Mouse (Mus musculus) heart, adult 9 months (tissue): ENCODE data around the gene Clcn6.

ENCODE experiments used
- DNase-seq, 2 experiments: peaks; one replicate each; pipeline ENCODE4 v3.0.0; 2022; ENCODE audit warnings: low spot score in 2 of 2

The Clcn6 gene

GRCm38 (mm10) chr4:148040029-148040830 is 1.6 kb upstream of the Clcn6 start:
- DNase-seq = peak in 1 of 2 experiments; percentile 27

GRCm38 (mm10) chr4:148039254-148040028 is 820 bp upstream of the Clcn6 start:
- DNase-seq = no peak

GRCm38 (mm10) chr4:148038079-148038599 is 482 bp downstream of the Clcn6 start:
- no peak for DNase-seq

- DNase-seq = no peak
These were observed 3.2 kb downstream of the Clcn6 start for GRCm38 (mm10) chr4:148035440-148035839.

GRCm38 (mm10) chr4:148033858-148034410 is 4.7 kb downstream of the Clcn6 start:
- no peak for DNase-seq

GRCm38 (mm10) chr4:148030506-148030905 is 8.1 kb downstream of the Clcn6 start:
- no peak for DNase-seq

GRCm38 (mm10) chr4:148029297-148029696 is 9.3 kb downstream of the Clcn6 start:
- DNase-seq = no peak

- no peak for DNase-seq
These were observed 14.6 kb downstream of the Clcn6 start for GRCm38 (mm10) chr4:148024003-148024402.

- DNase-seq = no peak
These were observed 20.2 kb downstream of the Clcn6 start for GRCm38 (mm10) chr4:148018410-148018809.

GRCm38 (mm10) chr4:148016981-148017380 is 21.6 kb downstream of the Clcn6 start:
- DNase-seq = no peak

GRCm38 (mm10) chr4:148015418-148015817 is 23.2 kb downstream of the Clcn6 start:
- DNase-seq = no peak

GRCm38 (mm10) chr4:148012216-148012615 is 26.4 kb downstream of the Clcn6 start:
- DNase-seq = no peak

GRCm38 (mm10) chr4:148011332-148011731 is 27.3 kb downstream of the Clcn6 start:
- DNase-seq = no peak

GRCm38 (mm10) chr4:148009641-148010040 is 29.0 kb downstream of the Clcn6 start:
- no peak for DNase-seq

GRCm38 (mm10) chr4:148008412-148008811 is 30.2 kb downstream of the Clcn6 start:
- DNase-seq = peak; percentile 32 to 45

- peak in 1 of 2 experiments; percentile 29 for DNase-seq
These were observed 34.3 kb downstream of the Clcn6 start for GRCm38 (mm10) chr4:148004361-148004760.

- DNase-seq = no peak
These were observed 36.8 kb downstream of the Clcn6 start for GRCm38 (mm10) chr4:148001866-148002265.

GRCm38 (mm10) chr4:148001013-148001789 is 37.4 kb downstream of the Clcn6 start:
- DNase-seq = no peak

GRCm38 (mm10) chr4:148000202-148000772 is 38.3 kb downstream of the Clcn6 start, which contains the start of gene Nppa:
TSS of gene Nppa (plus strand) at chr4:148000722.
- DNase-seq = no peak

GRCm38 (mm10) chr4:147995311-147995710 is 43.3 kb downstream of the Clcn6 start:
- no peak for DNase-seq

GRCm38 (mm10) chr4:147993571-147994095 is 45.0 kb downstream of the Clcn6 start:
- DNase-seq = no peak
